Mouse (Mus musculus) hindbrain, embryonic 14.5 days (tissue): ENCODE measurements around the gene Eipr1. TPM values are rescaled to one million over a fixed set of nuclear protein-coding genes. Genes with fewer than 3 reads are reported as not detected.

Experiments used
- ATAC-seq: fragments of 200-750 bp; cut with Nextera tagmentation; 2 replicates; pipeline ENCODE4 v1.8.0; 2017; ENCODE audit warnings: moderate number of reproducible peaks, mild to moderate bottlenecking, moderate TSS enrichment, moderate library complexity; ENCODE audit not compliant: low FRiP score
- DNase-seq: peaks from one replicate; pipeline ENCODE4 v3.0.0-alpha.2; 2015; ENCODE audit warnings: low spot score
- H3K27ac ChIP-seq: fragments of 300-500 bp; sonication (generic); 2 replicates; pipeline ENCODE4 v1.5.1; 2014; ENCODE audit warnings: mild to moderate bottlenecking, moderate library complexity
- H3K27me3 ChIP-seq: fragments of 300-500 bp; sonication (generic); 2 replicates; pipeline ENCODE4 v1.6.1; 2014; ENCODE audit warnings: mild to moderate bottlenecking, low read length, mixed read lengths; ENCODE audit not compliant: control insufficient read depth, insufficient read depth
- H3K36me3 ChIP-seq: fragments of 300-500 bp; sonication (generic); replicated peaks from 2 replicates; pipeline ENCODE4 v1.6.1; 2014; ENCODE audit not compliant: control insufficient read depth, insufficient read depth
- H3K4me1 ChIP-seq: fragments of 300-500 bp; sonication (generic); replicated peaks from 2 replicates; pipeline ENCODE4 v1.6.1; 2014; ENCODE audit warnings: antibody characterized with exemption, low read length, mixed read lengths; ENCODE audit not compliant: control insufficient read depth, insufficient read depth
- H3K4me2 ChIP-seq: fragments of 300-500 bp; sonication (generic); replicated peaks from 2 replicates; pipeline ENCODE4 v1.6.1; 2014; ENCODE audit warnings: mild to moderate bottlenecking, moderate library complexity
- H3K4me3 ChIP-seq: fragments of 300-500 bp; sonication (generic); replicated peaks from 2 replicates; pipeline ENCODE4 v1.5.1; 2014; ENCODE audit warnings: mild to moderate bottlenecking, low read length
- H3K9ac ChIP-seq: fragments of 300-500 bp; sonication (generic); 2 replicates; pipeline ENCODE4 v1.6.1; 2014
- H3K9me3 ChIP-seq: fragments of 300-500 bp; sonication (generic); 2 replicates; pipeline ENCODE4 v1.6.1; 2016; ENCODE audit warnings: low read length; ENCODE audit not compliant: control insufficient read depth
- WGBS: fragments of 180-500 bp; shearing (Covaris S2); extraction: QIAGEN DNeasy Blood & Tissue Kit; methylation state at CpG from one replicate; pipeline ENCODE4 v1.1.7; 2014; 5-methylcytosine and 5-hydroxymethylcytosine counted together
- polyA plus RNA-seq: library from polyadenylated mRNA; unstranded; fragments of >200 nt; fragmentation: Nextera tagmentation; extraction: Ambion mirVana; gene quantifications from 2 replicates; pipeline ENCODE4 v1.2.1, GENCODE M21; 2014

The Eipr1 gene
- 68.2 and 75.3 TPM in 2 replicates for polyA plus RNA-seq

DNA sequence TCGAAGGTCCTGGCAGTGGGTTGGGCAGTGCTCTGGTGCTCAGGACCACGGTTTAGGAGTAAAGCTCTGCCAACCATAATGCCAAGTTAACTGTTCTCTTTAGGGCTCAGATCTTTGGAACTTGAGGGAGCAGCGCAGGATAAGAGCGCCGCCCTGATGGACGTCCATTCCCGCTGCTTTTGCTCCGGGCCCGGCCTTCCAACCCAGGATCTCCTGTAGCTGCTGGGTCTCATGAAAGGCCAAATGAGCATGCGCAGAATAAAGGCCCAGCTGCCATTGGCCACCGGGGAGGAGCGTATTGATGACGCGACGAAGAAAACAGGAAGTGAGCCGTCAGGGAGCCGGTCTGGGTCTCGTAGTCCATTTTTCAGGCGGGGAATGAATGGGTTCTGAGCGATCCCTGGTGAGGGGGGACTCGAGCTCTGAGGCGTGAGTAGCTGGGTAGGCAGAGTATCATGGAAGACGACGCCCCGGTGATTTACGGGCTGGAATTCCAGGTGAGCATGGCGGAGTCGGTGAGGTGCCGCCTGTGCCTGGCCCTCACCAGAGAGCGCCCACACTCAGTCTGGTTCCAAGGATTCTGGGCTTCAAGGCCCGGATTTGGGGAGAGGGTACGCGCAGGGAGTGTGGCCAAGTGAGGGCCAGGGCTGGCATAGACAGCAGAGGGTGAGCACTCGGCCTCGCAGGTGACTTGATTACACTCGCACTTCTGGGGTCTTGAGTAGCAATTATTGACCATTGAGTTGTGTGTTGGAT is at the start of gene Eipr1:
Gene Eipr1 (plus strand): TSS at position 296 of the 756 bp plus-strand sequence.
- WGBS, result 5% methylated on average over 36 of the region's 36 CpGs
- no peaks in the 10 kb centered on the region for H3K27me3 ChIP-seq
- no peaks in the 10 kb centered on the region for H3K9me3 ChIP-seq
- DNase-seq (peak; percentile 94), ATAC-seq (peak; percentile 87)
- H3K27ac ChIP-seq, result peak within 1 kb of the TSS; percentile 64
- H3K4me3 ChIP-seq, result peak within 1 kb of the TSS; percentile 76
- peaks cover 5% of the 10 kb centered on the region for H3K36me3 ChIP-seq
- peaks cover 20% of the 10 kb centered on the region for H3K4me1 ChIP-seq
- H3K9ac ChIP-seq, result peak within 1 kb of the TSS; percentile 73
- H3K4me2 ChIP-seq, result peak within 1 kb of the TSS; percentile 96

DNA sequence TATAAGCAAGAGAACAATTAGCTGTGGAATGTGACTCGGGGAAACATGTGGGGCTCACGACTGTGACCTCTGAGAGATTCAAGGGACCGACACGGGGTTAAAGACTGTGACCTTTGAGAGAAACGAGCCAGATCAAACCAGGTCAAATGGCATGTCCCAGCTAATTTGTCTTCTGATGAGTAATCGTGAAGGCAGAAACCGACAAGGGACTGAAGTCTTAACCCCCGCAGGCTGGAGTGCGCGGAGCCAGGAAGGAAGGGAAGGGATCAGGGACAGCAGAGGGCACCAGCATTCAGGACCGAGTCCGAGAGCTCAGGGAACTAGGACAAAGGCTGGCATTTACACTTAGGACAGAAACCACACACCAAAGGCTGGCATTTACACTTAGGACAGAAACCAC is 47.2 kb upstream of the Eipr1 start:
- H3K27me3 ChIP-seq, result no peaks in the 10 kb centered on the region
- no peaks in the 10 kb centered on the region for H3K9me3 ChIP-seq
- DNase-seq (no peak), ATAC-seq (0 out of 2 replicates have a peak, but pooled peaks have one; percentile 24)
- H3K4me1 ChIP-seq, result peaks cover 22% of the 10 kb centered on the region
- H3K9ac ChIP-seq, result peak overlapping the region; percentile 14; the same call in 1 of the 2 replicates
- no peak overlapping the region for H3K4me2 ChIP-seq
- no peak overlapping the region for H3K4me3 ChIP-seq
- H3K27ac ChIP-seq, result peak overlapping the region; percentile 23; the same call in 1 of the 2 replicates
- H3K36me3 ChIP-seq, result 0 out of 2 replicates have a peak, but pooled peaks cover 5% of the 10 kb centered on the region
- WGBS, result 4% methylated on average over 12 of the region's 12 CpGs

DNA sequence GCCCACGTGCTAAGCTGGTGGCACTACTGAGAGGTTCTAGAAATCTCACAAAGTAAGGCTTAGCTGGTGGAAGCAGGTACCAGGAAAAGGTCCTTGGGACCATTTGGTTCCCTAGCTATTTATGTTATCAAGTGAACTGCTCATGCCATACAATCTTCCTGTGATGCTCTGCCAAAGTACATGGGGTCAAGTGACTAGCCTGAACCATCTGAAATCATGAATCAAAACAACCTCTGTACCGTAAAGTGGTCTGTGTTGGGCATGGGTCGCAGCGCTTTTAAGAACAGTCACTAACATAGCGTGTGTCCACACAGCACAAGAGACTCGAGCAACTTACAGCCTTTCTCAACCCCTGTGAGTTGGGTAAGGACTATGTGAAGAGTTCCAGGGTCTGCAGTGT is 46.4 kb upstream of the Eipr1 start:
- no peak overlapping the region for H3K27ac ChIP-seq
- peaks cover 14% of the 10 kb centered on the region; the same call in 1 of the 2 replicates for H3K36me3 ChIP-seq
- no peaks in the 10 kb centered on the region for H3K27me3 ChIP-seq
- peaks cover 19% of the 10 kb centered on the region for H3K4me1 ChIP-seq
- no peak overlapping the region for H3K9ac ChIP-seq
- no peak for ATAC-seq
- H3K4me2 ChIP-seq, result no peak overlapping the region
- no peaks in the 10 kb centered on the region for H3K9me3 ChIP-seq
- 89% methylated on average over 6 of the region's 6 CpGs for WGBS
- no peak for DNase-seq
- H3K4me3 ChIP-seq, result no peak overlapping the region

DNA sequence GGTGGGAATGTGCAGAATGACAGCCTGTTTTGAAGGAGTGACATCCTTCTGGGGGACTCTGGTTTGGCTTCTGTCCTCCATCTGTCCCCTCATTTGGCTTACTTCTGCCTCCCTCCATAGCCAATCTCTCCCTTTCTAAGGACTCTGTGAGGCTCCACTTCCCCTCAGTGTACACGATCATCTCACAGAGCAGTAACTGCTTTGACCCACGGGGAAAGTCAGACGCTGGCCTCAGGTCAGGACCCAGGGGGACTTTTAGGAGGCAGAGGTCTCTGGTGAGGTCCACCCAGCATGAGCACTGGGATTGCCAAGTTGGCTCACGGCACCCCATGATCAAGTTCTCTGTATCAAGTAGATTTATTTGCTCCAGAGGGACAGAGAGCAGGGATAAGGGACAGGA is 43.4 kb upstream of the Eipr1 start:
- Histone ChIP-seq H3K27me3 (no peaks in the 10 kb centered on the region), H3K4me1 (peaks cover 9% of the 10 kb centered on the region), H3K9ac (no peak overlapping the region), H3K4me2 (no peak overlapping the region), H3K4me3 (no peak overlapping the region), H3K9me3 (no peaks in the 10 kb centered on the region), H3K27ac (no peak overlapping the region), H3K36me3 (peaks cover 35% of the 10 kb centered on the region)
- 85% methylated on average over 4 of the region's 4 CpGs for WGBS
- ATAC-seq (no peak), DNase-seq (no peak)

DNA sequence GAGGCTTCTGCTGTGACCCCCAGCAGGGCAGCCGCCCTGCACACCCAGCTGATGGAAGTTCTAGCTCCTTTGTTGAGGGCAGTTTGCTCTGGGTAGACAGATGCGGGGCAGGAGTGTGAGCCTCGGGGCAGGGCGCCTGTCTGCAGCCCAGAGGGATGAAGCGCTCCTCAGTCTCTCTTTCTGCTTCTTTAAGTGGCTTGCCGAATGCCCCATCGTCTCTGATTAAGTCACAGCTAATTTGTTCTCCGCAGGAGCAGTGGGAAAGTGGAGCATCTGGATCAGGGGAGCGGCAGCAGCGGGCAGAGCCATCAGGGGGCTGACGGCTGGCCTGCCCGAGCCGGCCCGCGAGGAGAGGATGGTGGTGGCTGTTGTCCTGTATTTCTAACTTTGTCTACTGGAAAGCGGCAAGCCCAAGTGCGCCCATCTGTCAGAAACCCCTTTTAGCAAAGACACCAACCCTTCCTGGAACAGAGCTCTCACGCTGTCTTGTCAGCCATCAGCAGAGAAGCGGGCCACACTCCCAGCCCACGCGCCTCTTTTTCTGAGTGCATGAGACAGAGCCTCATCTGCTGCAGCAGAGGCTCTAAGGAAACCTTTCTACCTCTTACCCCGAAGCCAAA is 40.9 kb upstream of the Eipr1 start:
- no peak overlapping the region for H3K9ac ChIP-seq
- ATAC-seq, result no peak; the same call in 1 of the 2 replicates
- no peaks in the 10 kb centered on the region for H3K27me3 ChIP-seq
- no peaks in the 10 kb centered on the region for H3K4me1 ChIP-seq
- 56% methylated on average over 22 of the region's 22 CpGs for WGBS
- no peaks in the 10 kb centered on the region for H3K9me3 ChIP-seq
- H3K4me3 ChIP-seq, result no peak overlapping the region
- no peak for DNase-seq
- H3K4me2 ChIP-seq, result no peak overlapping the region
- H3K27ac ChIP-seq, result peak overlapping the region; percentile 5
- H3K36me3 ChIP-seq, result peaks cover 39% of the 10 kb centered on the region

DNA sequence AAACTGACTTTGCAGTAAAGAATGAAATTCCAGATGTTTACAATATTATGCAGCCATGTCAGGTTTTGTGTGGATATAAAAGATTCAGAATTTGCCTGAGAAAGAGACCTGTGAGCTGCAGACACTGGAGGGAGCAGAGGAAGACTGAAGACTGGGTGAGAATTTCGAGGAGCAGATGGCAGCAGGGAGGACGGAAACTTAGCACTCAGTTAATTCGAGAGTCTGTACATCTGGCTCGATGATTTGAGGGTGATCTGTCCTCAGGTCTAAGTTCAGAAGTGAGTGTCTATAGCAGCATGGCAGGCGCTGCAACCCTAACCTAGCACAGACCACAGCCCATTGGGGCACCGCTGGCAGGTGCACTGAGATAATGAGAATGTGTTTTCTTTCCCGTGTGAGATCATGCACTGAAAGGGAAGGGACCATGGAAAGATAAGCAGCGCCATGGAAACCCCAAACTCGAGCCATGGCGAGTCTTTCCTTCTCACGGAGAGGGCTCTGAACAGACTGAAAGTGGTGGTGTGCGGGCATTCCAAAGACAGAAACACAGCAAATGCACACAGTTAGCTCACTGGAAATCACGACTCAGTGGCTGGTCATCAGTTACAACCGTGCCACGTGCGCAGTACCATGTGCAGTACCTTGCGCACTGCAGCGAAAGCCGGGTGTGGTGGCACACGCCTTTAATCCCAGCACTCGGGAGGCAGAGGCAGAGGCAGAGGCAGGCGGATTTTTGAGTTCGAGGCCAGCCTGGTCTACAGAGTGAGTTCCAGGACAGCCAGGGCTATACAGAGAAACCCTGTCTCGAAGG is 36.6 kb upstream of the Eipr1 start:
- ATAC-seq, result no peak
- WGBS, result 87% methylated on average over 24 of the region's 24 CpGs

DNA sequence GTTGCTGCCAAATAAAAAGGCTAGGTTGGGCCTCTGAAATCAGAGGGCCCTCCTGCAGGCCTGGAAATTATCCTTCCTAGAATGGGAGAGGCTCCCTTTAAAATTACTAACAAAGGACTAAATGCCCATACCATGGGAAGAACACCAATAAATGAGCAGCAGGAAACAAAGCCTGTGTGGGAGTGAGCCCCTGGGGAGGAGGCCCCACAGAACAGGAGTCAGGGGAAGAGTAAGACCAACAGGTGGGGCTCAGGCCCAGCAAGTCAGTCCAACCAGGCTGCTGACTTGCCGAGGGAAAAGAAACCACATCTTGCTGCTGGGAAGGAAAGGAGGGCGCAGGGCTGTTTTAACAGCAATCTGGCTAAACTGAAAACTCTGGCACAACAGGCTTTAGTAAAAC is 34.5 kb upstream of the Eipr1 start:
- H3K36me3 ChIP-seq, result peaks cover 50% of the 10 kb centered on the region

More for the DNA sequence above, 36.6 kb upstream of the Eipr1 start:
- Histone ChIP-seq H3K9ac (no peak overlapping the region), H3K27me3 (no peaks in the 10 kb centered on the region), H3K4me3 (no peak overlapping the region), H3K4me1 (no peaks in the 10 kb centered on the region), H3K4me2 (no peak overlapping the region), H3K27ac (no peak overlapping the region), H3K36me3 (peaks cover 41% of the 10 kb centered on the region), H3K9me3 (no peaks in the 10 kb centered on the region)
- DNase-seq, result no peak

DNA sequence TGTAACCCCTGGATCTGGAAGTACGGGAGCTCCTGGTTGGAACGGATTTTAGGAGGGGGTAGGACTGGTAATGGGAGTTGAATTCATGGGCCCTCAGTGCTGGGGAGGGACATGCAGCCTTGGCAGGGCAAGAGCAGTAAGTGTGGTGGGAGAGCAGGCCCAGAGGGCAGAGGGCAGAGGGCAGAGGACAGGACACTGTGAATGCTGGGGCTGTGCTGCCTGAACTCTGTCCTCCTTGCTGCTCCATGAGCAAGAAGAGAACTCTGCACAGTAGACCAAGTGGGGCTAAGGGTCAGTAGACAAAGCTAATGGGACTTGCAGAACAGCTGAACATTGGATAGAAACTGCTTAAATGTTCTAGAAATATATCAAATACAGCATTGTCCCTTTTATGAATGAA is 33.5 kb upstream of the Eipr1 start:
- Histone ChIP-seq H3K36me3 (peaks cover 42% of the 10 kb centered on the region), H3K4me2 (no peak overlapping the region), H3K27me3 (no peaks in the 10 kb centered on the region), H3K9me3 (no peaks in the 10 kb centered on the region), H3K4me3 (no peak overlapping the region), H3K4me1 (no peaks in the 10 kb centered on the region), H3K27ac (no peak overlapping the region), H3K9ac (no peak overlapping the region)
- DNase-seq (no peak), ATAC-seq (no peak)
- WGBS, result 94% methylated on average over 2 of the region's 2 CpGs

More for the DNA sequence above, 34.5 kb upstream of the Eipr1 start:
- Histone ChIP-seq H3K4me3 (no peak overlapping the region), H3K4me2 (no peak overlapping the region), H3K27me3 (no peaks in the 10 kb centered on the region), H3K9ac (no peak overlapping the region), H3K4me1 (no peaks in the 10 kb centered on the region), H3K27ac (no peak overlapping the region), H3K9me3 (no peaks in the 10 kb centered on the region)
- ATAC-seq (no peak), DNase-seq (no peak)
- WGBS, result 69% methylated on average over 2 of the region's 2 CpGs

DNA sequence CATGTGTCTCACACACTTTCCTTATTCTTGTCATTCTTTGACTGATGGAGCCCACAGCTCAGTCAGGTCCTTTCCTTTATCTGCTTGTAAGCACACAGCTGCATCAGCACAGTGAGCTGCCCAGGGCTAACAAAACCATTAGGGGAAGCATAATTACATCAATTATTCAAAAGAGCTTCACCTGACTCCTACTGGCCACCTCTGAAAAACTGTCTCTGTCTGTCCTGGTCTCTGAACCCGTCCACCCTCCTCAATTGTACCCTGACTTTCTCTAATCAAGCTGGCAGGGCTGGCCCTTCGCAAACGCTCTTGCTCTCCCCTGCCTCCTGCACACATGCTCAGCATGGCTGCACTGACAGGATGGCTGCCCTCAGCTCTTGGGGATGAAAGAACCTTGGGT is 27.2 kb upstream of the Eipr1 start:
- H3K27ac ChIP-seq, result no peak overlapping the region
- H3K9me3 ChIP-seq, result no peaks in the 10 kb centered on the region
- no peak overlapping the region for H3K9ac ChIP-seq
- H3K27me3 ChIP-seq, result no peaks in the 10 kb centered on the region
- no peak overlapping the region for H3K4me3 ChIP-seq
- DNase-seq (no peak), ATAC-seq (no peak)
- no peak overlapping the region for H3K4me2 ChIP-seq
- 62% methylated on average over 3 of the region's 3 CpGs for WGBS
- peaks cover 30% of the 10 kb centered on the region for H3K36me3 ChIP-seq
- H3K4me1 ChIP-seq, result 0 out of 2 replicates have a peak, but pooled peaks cover 3% of the 10 kb centered on the region
